Mouse (Mus musculus): ENCODE measurements around the gene Cdh20. TPM values are rescaled to one million over a fixed set of nuclear protein-coding genes. Genes with fewer than 3 reads are reported as not detected.

Gene Cdh20
- polyA plus RNA-seq, 2 experiments = 0.01 TPM; not detected in 1

DNA sequence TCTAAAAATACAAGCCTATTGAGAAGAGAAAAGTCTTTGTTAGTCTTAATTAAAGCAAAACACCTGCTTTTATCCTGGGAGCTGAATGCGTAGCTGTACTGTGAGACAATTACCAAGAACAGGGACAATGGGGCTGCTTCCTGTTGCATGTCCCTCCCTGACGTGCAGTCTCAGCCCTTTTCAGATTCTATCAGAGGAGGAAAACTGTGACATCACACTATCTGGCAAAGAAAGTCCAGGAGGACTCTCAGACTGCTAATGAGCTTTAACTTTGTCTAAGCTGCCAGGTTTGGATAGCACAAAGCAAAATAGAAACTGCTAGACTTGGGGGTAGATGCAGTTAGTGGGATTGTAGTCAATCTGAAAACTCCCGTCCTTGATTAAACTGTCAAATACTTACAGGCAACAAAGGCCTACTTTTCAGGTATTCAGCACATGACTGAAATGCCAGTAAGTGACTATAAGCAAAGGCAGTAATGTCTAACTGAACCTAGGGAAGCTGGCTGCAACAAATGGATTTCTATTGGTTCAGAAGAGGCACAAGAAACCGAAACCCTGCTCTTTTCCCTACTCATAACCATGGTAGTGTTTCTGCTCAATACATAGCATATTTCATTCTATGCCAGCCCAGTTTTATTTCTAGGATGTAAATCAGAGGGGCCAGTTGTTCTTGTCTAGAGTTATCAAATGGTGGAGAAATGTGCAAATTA lies 70.0 kb downstream of the Cdh20 start:
- Histone ChIP-seq H3K27me3 (ENCODE audit: control insufficient read depth, insufficient read depth, low read length) (no peaks in the 10 kb centered on the region), H3K9me3 (ENCODE audit: control insufficient read depth, low read length) (no peaks in the 10 kb centered on the region), H3K36me3 (replicated peaks; ENCODE audit: control insufficient read depth, insufficient read depth, low read depth) (no peaks in the 10 kb centered on the region), H3K4me3 (ENCODE audit: insufficient read depth in 1 of 2, low read depth in 2 of 2, low read length in 2 of 2) (no peak overlapping the region), H3K4me1 (replicated peaks; ENCODE audit: control insufficient read depth in 2 of 2, insufficient read depth in 2 of 2, low read length in 1 of 2) (no peaks in the 10 kb centered on the region), H3K9ac (replicated peaks) (no peak overlapping the region), H3K4me2 (ENCODE audit: low read depth) (no peak overlapping the region), H3K27ac (no peak overlapping the region)
- DNase-seq (ENCODE audit: low read depth in 3 of 3, low spot score in 3 of 3) (no peak), ATAC-seq (ENCODE audit: insufficient read depth) (no peak)
- no peak for TF ChIP-seq EP300 (IDR thresholded peaks at IDR 0.05; ENCODE audit: low read depth)
- no peak for TF ChIP-seq CTCF (IDR thresholded peaks at IDR 0.05; ENCODE audit: low read depth)
- WGBS (ENCODE audit: insufficient replicate concordance) = 41% methylated on average over 4 of the region's 4 CpGs

DNA sequence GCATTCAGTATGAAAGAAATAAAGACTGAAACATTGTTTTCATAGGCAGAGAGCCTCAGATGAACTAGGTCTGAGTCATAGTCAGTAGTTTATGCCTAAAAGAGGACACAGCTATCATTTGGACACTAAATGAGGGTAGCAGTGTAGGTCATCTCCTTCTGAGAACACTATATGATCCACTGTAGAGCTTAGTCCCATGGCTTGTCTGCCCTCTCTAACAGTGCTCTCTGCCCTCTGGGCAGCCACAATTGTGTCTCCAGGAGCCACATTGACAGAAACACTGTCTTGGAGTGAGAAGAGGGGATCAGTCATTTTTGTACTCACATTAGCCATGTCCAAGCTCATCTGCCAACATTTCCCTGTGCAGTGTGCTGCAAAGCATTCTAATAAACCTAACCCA lies 70.7 kb downstream of the Cdh20 start:
- H3K9ac ChIP-seq (replicated peaks) = no peak overlapping the region
- no peaks in the 10 kb centered on the region for H3K9me3 ChIP-seq (ENCODE audit: control insufficient read depth, low read length)
- ATAC-seq (ENCODE audit: insufficient read depth) (no peak), DNase-seq (ENCODE audit: low read depth in 3 of 3, low spot score in 3 of 3) (no peak)
- H3K4me3 ChIP-seq (ENCODE audit: insufficient read depth in 1 of 2, low read depth in 2 of 2, low read length in 2 of 2) = no peak overlapping the region
- no peak overlapping the region for H3K27ac ChIP-seq
- no peaks in the 10 kb centered on the region for H3K4me1 ChIP-seq (replicated peaks; ENCODE audit: control insufficient read depth in 2 of 2, insufficient read depth in 2 of 2, low read length in 1 of 2)
- H3K36me3 ChIP-seq (replicated peaks; ENCODE audit: control insufficient read depth, insufficient read depth, low read depth) = no peaks in the 10 kb centered on the region
- no peaks in the 10 kb centered on the region for H3K27me3 ChIP-seq (ENCODE audit: control insufficient read depth, insufficient read depth, low read length)
- no peak for TF ChIP-seq EP300 (IDR thresholded peaks at IDR 0.05; ENCODE audit: low read depth)
- TF ChIP-seq CTCF (IDR thresholded peaks at IDR 0.05; ENCODE audit: low read depth) = no peak
- H3K4me2 ChIP-seq (ENCODE audit: low read depth) = no peak overlapping the region

DNA sequence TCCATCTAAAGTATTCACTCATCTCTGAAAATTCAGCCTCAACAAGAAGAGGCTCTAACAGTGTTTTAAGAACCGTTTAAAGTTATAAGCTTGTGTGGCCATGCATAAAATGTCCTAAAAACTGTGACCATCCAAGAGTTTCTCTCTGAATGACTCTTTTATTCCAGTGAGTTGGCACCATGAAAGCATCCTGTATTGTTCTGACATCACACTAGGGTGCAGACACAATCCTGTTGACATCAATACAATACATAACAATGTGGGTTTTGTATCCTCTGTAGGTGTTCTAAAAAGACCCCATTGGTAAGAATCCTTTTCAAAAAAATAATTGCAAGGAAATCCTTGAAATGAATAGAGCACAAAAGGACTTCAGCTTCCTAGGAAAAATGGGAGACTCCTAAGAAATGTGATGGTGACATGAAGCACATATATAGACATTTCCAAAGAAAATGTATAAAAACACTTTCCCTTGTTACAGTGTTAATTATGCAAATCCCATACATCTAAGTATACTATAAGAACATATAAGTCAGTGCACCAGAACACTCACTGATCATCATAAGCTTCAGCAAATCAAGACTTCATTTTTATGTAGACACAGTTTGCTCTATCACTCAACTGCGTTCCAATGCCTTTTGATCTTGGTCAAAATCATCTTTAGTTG lies 80.1 kb downstream of the Cdh20 start:
- ATAC-seq (ENCODE audit: insufficient read depth) (no peak), DNase-seq (ENCODE audit: low read depth in 3 of 3, low spot score in 3 of 3) (no peak)
- Histone ChIP-seq H3K9me3 (ENCODE audit: control insufficient read depth, low read length) (no peaks in the 10 kb centered on the region), H3K27me3 (ENCODE audit: control insufficient read depth, insufficient read depth, low read length) (no peaks in the 10 kb centered on the region), H3K4me2 (ENCODE audit: low read depth) (no peak overlapping the region), H3K36me3 (replicated peaks; ENCODE audit: control insufficient read depth, insufficient read depth, low read depth) (no peaks in the 10 kb centered on the region), H3K4me3 (ENCODE audit: insufficient read depth in 1 of 2, low read depth in 2 of 2, low read length in 2 of 2) (no peak overlapping the region), H3K27ac (no peak overlapping the region), H3K4me1 (replicated peaks; ENCODE audit: control insufficient read depth in 2 of 2, insufficient read depth in 2 of 2, low read length in 1 of 2) (no peaks in the 10 kb centered on the region), H3K9ac (replicated peaks) (no peak overlapping the region)
- WGBS (ENCODE audit: insufficient replicate concordance) = 57% methylated on average over 2 of the region's 2 CpGs
- TF ChIP-seq CTCF (IDR thresholded peaks at IDR 0.05; ENCODE audit: low read depth) = no peak
- TF ChIP-seq EP300 (IDR thresholded peaks at IDR 0.05; ENCODE audit: low read depth) = no peak

DNA sequence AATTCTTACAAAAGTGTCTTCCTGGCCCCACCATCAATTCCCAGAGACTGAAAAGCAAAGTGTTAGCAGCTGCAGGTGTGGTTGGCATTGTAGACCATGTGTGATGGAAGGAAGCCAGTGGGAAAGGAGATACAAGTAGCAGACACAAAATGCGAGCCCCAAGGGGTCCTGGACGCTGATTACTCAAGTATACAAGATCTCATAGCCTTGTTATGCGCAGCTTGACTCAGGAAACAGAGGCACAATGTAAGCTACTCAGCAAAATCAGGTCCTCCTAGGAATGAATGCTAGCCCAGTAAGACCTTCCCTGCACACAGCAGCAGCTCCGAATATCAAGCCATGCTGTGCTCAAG lies 80.6 kb downstream of the Cdh20 start:
- WGBS (ENCODE audit: insufficient replicate concordance) = 49% methylated on average over 4 of the region's 4 CpGs
- no peak for ATAC-seq (ENCODE audit: insufficient read depth)
- Histone ChIP-seq H3K4me1 (replicated peaks; ENCODE audit: control insufficient read depth in 2 of 2, insufficient read depth in 2 of 2, low read length in 1 of 2) (no peaks in the 10 kb centered on the region), H3K4me3 (ENCODE audit: insufficient read depth in 1 of 2, low read depth in 2 of 2, low read length in 2 of 2) (no peak overlapping the region), H3K27ac (no peak overlapping the region), H3K36me3 (replicated peaks; ENCODE audit: control insufficient read depth, insufficient read depth, low read depth) (no peaks in the 10 kb centered on the region), H3K9ac (replicated peaks) (no peak overlapping the region), H3K9me3 (ENCODE audit: control insufficient read depth, low read length) (no peaks in the 10 kb centered on the region), H3K27me3 (ENCODE audit: control insufficient read depth, insufficient read depth, low read length) (no peaks in the 10 kb centered on the region), H3K4me2 (ENCODE audit: low read depth) (no peak overlapping the region)
- TF ChIP-seq CTCF (IDR thresholded peaks at IDR 0.05; ENCODE audit: low read depth) (no peak), EP300 (IDR thresholded peaks at IDR 0.05; ENCODE audit: low read depth) (no peak)
- DNase-seq (ENCODE audit: low read depth in 3 of 3, low spot score in 3 of 3) = no peak

DNA sequence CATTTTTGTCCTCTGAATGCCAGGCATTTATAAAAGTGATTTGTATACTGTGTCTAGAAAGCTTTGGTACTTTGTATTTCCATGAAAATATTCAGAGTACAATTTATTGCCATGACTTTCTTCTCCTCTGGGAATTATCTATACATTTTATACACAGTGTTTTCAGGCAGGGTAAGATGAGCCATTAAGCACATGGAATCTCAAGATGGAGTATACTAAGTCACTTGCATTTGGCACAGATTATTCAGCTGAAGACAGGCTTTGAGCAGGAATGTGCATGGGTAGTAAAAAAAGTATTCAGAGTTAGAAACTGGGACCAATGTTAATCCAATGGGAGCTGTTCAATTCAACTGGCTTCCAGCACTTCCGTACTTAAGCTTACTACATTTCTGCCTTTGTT lies 109.1 kb downstream of the Cdh20 start:
- H3K9ac ChIP-seq (replicated peaks) = no peak overlapping the region
- no peak overlapping the region for H3K27ac ChIP-seq
- H3K9me3 ChIP-seq (ENCODE audit: control insufficient read depth, low read length) = no peaks in the 10 kb centered on the region
- no peaks in the 10 kb centered on the region for H3K27me3 ChIP-seq (ENCODE audit: control insufficient read depth, insufficient read depth, low read length)
- H3K4me2 ChIP-seq (ENCODE audit: low read depth) = no peak overlapping the region
- TF ChIP-seq CTCF (IDR thresholded peaks at IDR 0.05; ENCODE audit: low read depth) (no peak), EP300 (IDR thresholded peaks at IDR 0.05; ENCODE audit: low read depth) (no peak)
- H3K36me3 ChIP-seq (replicated peaks; ENCODE audit: control insufficient read depth, insufficient read depth, low read depth) = no peaks in the 10 kb centered on the region
- no peaks in the 10 kb centered on the region for H3K4me1 ChIP-seq (replicated peaks; ENCODE audit: control insufficient read depth in 2 of 2, insufficient read depth in 2 of 2, low read length in 1 of 2)
- ATAC-seq (ENCODE audit: insufficient read depth) (no peak), DNase-seq (ENCODE audit: low read depth in 3 of 3, low spot score in 3 of 3) (no peak)
- WGBS (ENCODE audit: insufficient replicate concordance) = 59% methylated on average over 1 of the region's 1 CpGs
- H3K4me3 ChIP-seq (ENCODE audit: insufficient read depth in 1 of 2, low read depth in 2 of 2, low read length in 2 of 2) = no peak overlapping the region

All from liver, embryonic 14.5 days (tissue).